Mouse (Mus musculus) gastrocnemius, adult 18-20 months (tissue): ENCODE measurements around the gene Csde1. TPM values are rescaled to one million over a fixed set of nuclear protein-coding genes. Genes with fewer than 3 reads are reported as not detected.

ENCODE experiments used
- DNase-seq: peaks from one replicate; pipeline ENCODE4 v3.0.0; 2021; ENCODE audit warnings: low spot score
- long read RNA-seq, 2 experiments: library from polyadenylated mRNA; stranded (forward); transcript quantifications; one replicate each; pipeline ENCODE4 v2.0.0; 2021
- total RNA-seq, 2 experiments: library from RNA; stranded (reverse); gene quantifications; 2 replicates each; pipeline ENCODE4 v1.2.3; 2021

The Csde1 gene
- 1,000 to 10,000 TPM; 1,048 to 1,145 TPM for total RNA-seq
- long read RNA-seq, experiment 1, full-length matches to known transcripts: 375 of 675 reads
- long read RNA-seq, experiment 1, partial matches to known transcripts: 161 of 675 reads
- long read RNA-seq, experiment 1, other reads (novel, unspliced or antisense): 139 of 675 reads
- long read RNA-seq, experiment 2, full-length matches to known transcripts: 233 of 479 reads
- long read RNA-seq, experiment 2, partial matches to known transcripts: 143 of 479 reads
- long read RNA-seq, experiment 2, other reads (novel, unspliced or antisense): 103 of 479 reads

GRCm38 (mm10) chr3:103020249-103020942 lies at the start of gene Csde1:
TSS of gene Csde1 (plus strand) at chr3:103020426.
- peak; percentile 98 for DNase-seq

GRCm38 (mm10) chr3:102970508-102970907 lies 49.7 kb upstream of the Csde1 start:
- DNase-seq: no peak

GRCm38 (mm10) chr3:102976906-102977305 lies 43.3 kb upstream of the Csde1 start:
- no peak for DNase-seq

- DNase-seq: no peak
Observed at GRCm38 (mm10) chr3:102979550-102980348, 40.5 kb upstream of the Csde1 start.

- DNase-seq: no peak
Observed at GRCm38 (mm10) chr3:102980349-102980736, 39.9 kb upstream of the Csde1 start.

GRCm38 (mm10) chr3:102991041-102991440 lies 29.2 kb upstream of the Csde1 start:
- DNase-seq: no peak

- no peak for DNase-seq
Observed at GRCm38 (mm10) chr3:102992936-102993335, 27.3 kb upstream of the Csde1 start.

- no peak for DNase-seq
Observed at GRCm38 (mm10) chr3:102995233-102995604, 25.0 kb upstream of the Csde1 start.

- peak; percentile 94 for DNase-seq
Observed at GRCm38 (mm10) chr3:102995605-102996321, 24.5 kb upstream of the Csde1 start, which contains the start of gene Sike1. TSS of gene Sike1 (plus strand) at chr3:102995708.

- DNase-seq: no peak
Observed at GRCm38 (mm10) chr3:102997036-102997435, 23.2 kb upstream of the Csde1 start.

- no peak for DNase-seq
Observed at GRCm38 (mm10) chr3:102997591-102997990, 22.6 kb upstream of the Csde1 start.

GRCm38 (mm10) chr3:103001595-103001994 lies 18.6 kb upstream of the Csde1 start:
- no peak for DNase-seq

GRCm38 (mm10) chr3:103017350-103017749 lies 2.9 kb upstream of the Csde1 start:
- DNase-seq: no peak

GRCm38 (mm10) chr3:103019462-103019861 lies 764 bp upstream of the Csde1 start:
- DNase-seq: no peak

- peak; percentile 91 for DNase-seq
Observed at GRCm38 (mm10) chr3:103020943-103021638, 865 bp downstream of the Csde1 start.

GRCm38 (mm10) chr3:103026174-103026573 lies 5.9 kb downstream of the Csde1 start:
- DNase-seq: no peak

- no peak for DNase-seq
Observed at GRCm38 (mm10) chr3:103040285-103040684, 20.1 kb downstream of the Csde1 start.

GRCm38 (mm10) chr3:103040861-103041379 lies 20.7 kb downstream of the Csde1 start:
- no peak for DNase-seq

- no peak for DNase-seq
Observed at GRCm38 (mm10) chr3:103056016-103056595, 35.9 kb downstream of the Csde1 start.

- DNase-seq: no peak
Observed at GRCm38 (mm10) chr3:103057752-103058151, 37.5 kb downstream of the Csde1 start.
